Mouse (Mus musculus) gastrocnemius, postnatal 36 days (tissue): ENCODE results near the gene Phactr3. TPM values are rescaled to one million over a fixed set of nuclear protein-coding genes. Genes with fewer than 3 reads are reported as not detected.
A peak's percentile ranks its signal among the peaks of the same experiment; 100 is the strongest.

Source experiments
- DNase-seq, 2 experiments: peaks; one replicate each; pipeline ENCODE4 v3.0.0; 2022
- intact Hi-C: fragments of 180-260 bp; cut with DNase I; formaldehyde crosslinking; loops from one replicate; pipeline ENCODE4 v1.15.1; 2025
- total RNA-seq, 2 experiments: library from RNA; stranded (reverse); gene quantifications; 2 replicates each; pipeline ENCODE4 v1.2.3; 2021

Phactr3 gene
- total RNA-seq, 2 experiments from 2014 or later: not detected

GRCm38 (mm10) chr2:178242996-178243395 lies 124.2 kb downstream of the Phactr3 start:
- intact Hi-C loops: no loop called here
- no peak for DNase-seq

- intact Hi-C loops: no loop called here
- DNase-seq: no peak
Measured at GRCm38 (mm10) chr2:178244866-178245265, 126.1 kb downstream of the Phactr3 start.

- DNase-seq: no peak
- intact Hi-C loops: no loop called here
Measured at GRCm38 (mm10) chr2:178245841-178246240, 127.1 kb downstream of the Phactr3 start.

GRCm38 (mm10) chr2:178246767-178247166 lies 128.0 kb downstream of the Phactr3 start:
- no peak for DNase-seq
- intact Hi-C loops: no loop called here

- no peak for DNase-seq
- intact Hi-C loops: no loop called here
Measured at GRCm38 (mm10) chr2:178247274-178247673, 128.5 kb downstream of the Phactr3 start.

- no peak for DNase-seq
- intact Hi-C loops: no loop called here
Measured at GRCm38 (mm10) chr2:178257117-178257825, 138.5 kb downstream of the Phactr3 start.

GRCm38 (mm10) chr2:178257986-178258555 lies 139.3 kb downstream of the Phactr3 start:
- DNase-seq: no peak
- intact Hi-C loops: no loop called here

GRCm38 (mm10) chr2:178263055-178263454 lies 144.3 kb downstream of the Phactr3 start:
- DNase-seq: no peak
- intact Hi-C loops: no loop called here

- peak; percentile 49 to 53 for DNase-seq
- intact Hi-C loops: loop anchor here (2.0 kb wide), 1 partner anchor 126 kb away; no protein-coding TSS in a partner anchor
Measured at GRCm38 (mm10) chr2:178264389-178264788, 145.6 kb downstream of the Phactr3 start.

GRCm38 (mm10) chr2:178265454-178265853 lies 146.7 kb downstream of the Phactr3 start:
- intact Hi-C loops: loop anchor here (2.0 kb wide), 1 partner anchor 127 kb away; no protein-coding TSS in a partner anchor
- no peak for DNase-seq

- intact Hi-C loops: no loop called here
- DNase-seq: no peak
Measured at GRCm38 (mm10) chr2:178270794-178271193, 152.0 kb downstream of the Phactr3 start.

GRCm38 (mm10) chr2:178272350-178272749 lies 153.6 kb downstream of the Phactr3 start:
- intact Hi-C loops: no loop called here
- DNase-seq: no peak

GRCm38 (mm10) chr2:178274126-178274525 lies 155.4 kb downstream of the Phactr3 start:
- intact Hi-C loops: no loop called here
- DNase-seq: no peak

- DNase-seq: peak in 1 of 2 experiments; percentile 29
- intact Hi-C loops: no loop called here
Measured at GRCm38 (mm10) chr2:178277206-178277605, 158.4 kb downstream of the Phactr3 start.

GRCm38 (mm10) chr2:178281183-178281582 lies 162.4 kb downstream of the Phactr3 start:
- no peak for DNase-seq
- intact Hi-C loops: no loop called here

- intact Hi-C loops: loop anchor here (5.0 kb wide), 1 partner anchor 50 kb away; no protein-coding TSS in a partner anchor
- DNase-seq: no peak
Measured at GRCm38 (mm10) chr2:178287285-178287684, 168.5 kb downstream of the Phactr3 start.

- DNase-seq: no peak
- intact Hi-C loops: loop anchor here (5.0 kb wide), 1 partner anchor 49 kb away; no protein-coding TSS in a partner anchor
Measured at GRCm38 (mm10) chr2:178288666-178289065, 169.9 kb downstream of the Phactr3 start.

- intact Hi-C loops: no loop called here
- DNase-seq: no peak
Measured at GRCm38 (mm10) chr2:178303453-178304187, 184.8 kb downstream of the Phactr3 start.

- intact Hi-C loops: no loop called here
- no peak for DNase-seq
Measured at GRCm38 (mm10) chr2:178304188-178304529, 185.4 kb downstream of the Phactr3 start.

- DNase-seq: no peak
- intact Hi-C loops: no loop called here
Measured at GRCm38 (mm10) chr2:178304669-178305068, 185.9 kb downstream of the Phactr3 start.

GRCm38 (mm10) chr2:178313539-178313938 lies 194.8 kb downstream of the Phactr3 start:
- DNase-seq: no peak
- intact Hi-C loops: no loop called here
